8 mouse cellular contexts compared by ENCODE assay signal in genomic region chr4:110028461-110029188, GRCm38 (mm10). TPM values are rescaled to one million over a fixed set of nuclear protein-coding genes. Genes with fewer than 3 reads are reported as not detected.
DNase-seq lines count a peak whose midpoint lies in the region; ATAC-seq and TF ChIP-seq lines count a peak whose summit lies in the region.

No protein-coding gene starts in this region.

- dilution Hi-C loops in CH12.LX (cut with MboI; ENCODE audit: extremely low pct_ligation_motif_present, extremely low pct_unique_long_range_greater_than_20kb, low sequenced_read_pairs): no loop called here

- H3K27ac ChIP-seq in heart, adult 2 months: no peak overlapping the region
- no peak overlapping the region for H3K27ac ChIP-seq in CH12.LX (ENCODE audit: insufficient read depth, low read depth)
- H3K27ac ChIP-seq in heart, postnatal 0 days (ENCODE audit: low read depth): no peak overlapping the region
- no peak overlapping the region for H3K27ac ChIP-seq in neural tube, embryonic 12.5 days

- peak; percentile 69 for TF ChIP-seq CTCF in heart, adult 2 months (IDR thresholded peaks at IDR 0.05)
- TF ChIP-seq CTCF in CH12.LX (conservative IDR thresholded peaks at IDR 0.05 in 1 of 2, IDR thresholded peaks at IDR 0.05 in 1 of 2; ENCODE audit: low read depth in 2 of 2, low read length in 2 of 2): peak; percentile 60 to 75
- peak; percentile 86 for TF ChIP-seq CTCF in heart, postnatal 0 days (IDR thresholded peaks at IDR 0.05; ENCODE audit: low read depth)

- H3K79me2 ChIP-seq in heart, adult 2 months (replicated peaks; ENCODE audit: control insufficient read depth, insufficient read depth, low read length): no peaks in the 10 kb centered on the region
- H3K79me2 ChIP-seq in CH12.LX (replicated peaks; ENCODE audit: control insufficient read depth, extremely low read depth, insufficient read depth, poor library complexity, severe bottlenecking): no peaks in the 10 kb centered on the region

- H3K36me3 ChIP-seq in heart, adult 2 months (ENCODE audit: control insufficient read depth, insufficient read depth, low read length): no peaks in the 10 kb centered on the region
- no peaks in the 10 kb centered on the region for H3K36me3 ChIP-seq in CH12.LX (replicated peaks in 1 of 2; ENCODE audit: control insufficient read depth in 1 of 2, insufficient read depth in 1 of 2, low read length in 1 of 2)
- H3K36me3 ChIP-seq in heart, postnatal 0 days (replicated peaks; ENCODE audit: control insufficient read depth, insufficient read depth, low read length): no peaks in the 10 kb centered on the region
- no peaks in the 10 kb centered on the region for H3K36me3 ChIP-seq in neural tube, embryonic 12.5 days

- peak; percentile 77 for TF ChIP-seq RAD21 in CH12.LX (IDR thresholded peaks at IDR 0.05; ENCODE audit: low read depth, low read length)

- ATAC-seq in heart, postnatal 0 days (ENCODE audit: insufficient read depth, low read depth): 0 out of 2 replicates have a peak, but pooled peaks have one; percentile 30
- peak; percentile 77 for ATAC-seq in neural tube, embryonic 12.5 days (ENCODE audit: low FRiP score, low read depth)

- no peak for TF ChIP-seq POLR2A in heart, adult 2 months (IDR thresholded peaks at IDR 0.05; ENCODE audit: insufficient read depth, low read depth, low read length)
- no peak for TF ChIP-seq POLR2A in CH12.LX (IDR thresholded peaks at IDR 0.05; ENCODE audit: low read depth, low read length)

- H3K4me2 ChIP-seq in CH12.LX (ENCODE audit: insufficient read depth, low read depth, poor library complexity, severe bottlenecking): no peak overlapping the region
- H3K4me2 ChIP-seq in heart, postnatal 0 days (ENCODE audit: low read depth, low read length): no peak overlapping the region
- H3K4me2 ChIP-seq in neural tube, embryonic 12.5 days (replicated peaks): no peak overlapping the region

- no peaks in the 10 kb centered on the region for H3K4me1 ChIP-seq in heart, adult 2 months (ENCODE audit: control insufficient read depth, insufficient read depth, low read length)
- peaks cover 0 to 3% of the 10 kb centered on the region in 2 experiments; a peak in 1 of 4 replicates for H3K4me1 ChIP-seq in CH12.LX (ENCODE audit: control insufficient read depth in 1 of 2, insufficient read depth in 2 of 2)
- H3K4me1 ChIP-seq in heart, postnatal 0 days (ENCODE audit: control insufficient read depth, insufficient read depth): no peaks in the 10 kb centered on the region
- H3K4me1 ChIP-seq in neural tube, embryonic 12.5 days: no peaks in the 10 kb centered on the region

- H3K9me3 ChIP-seq in CH12.LX (replicated peaks; ENCODE audit: low read length): no peaks in the 10 kb centered on the region
- H3K9me3 ChIP-seq in heart, postnatal 0 days (replicated peaks; ENCODE audit: control insufficient read depth, low read length): no peaks in the 10 kb centered on the region
- H3K9me3 ChIP-seq in neural tube, embryonic 12.5 days: no peaks in the 10 kb centered on the region

- no peak for TF ChIP-seq EP300 in heart, adult 2 months (IDR thresholded peaks at IDR 0.05; ENCODE audit: insufficient read depth, low read depth, low read length)
- TF ChIP-seq EP300 in CH12.LX (IDR thresholded peaks at IDR 0.05; ENCODE audit: low read length): no peak
- TF ChIP-seq EP300 in heart, postnatal 0 days (IDR thresholded peaks at IDR 0.05; ENCODE audit: low read depth): no peak

- intact Hi-C loops in heart, adult 2 months (cut with DNase I): no loop called here
- intact Hi-C loops in heart, postnatal 25 days (cut with DNase I): no loop called here
- intact Hi-C loops in left cerebral cortex, postnatal 25 days (cut with DNase I): loop anchor here (2.0 to 10.0 kb wide), 2 partner anchors 1596 to 1658 kb away; no protein-coding TSS in a partner anchor

- WGBS in heart, adult 2 months: 62% methylated on average over 6 of the region's 6 CpGs
- WGBS in heart, postnatal 0 days: 54% methylated on average over 6 of the region's 6 CpGs
- 61% methylated on average over 6 of the region's 6 CpGs for WGBS in neural tube, embryonic 12.5 days

- no peak for DNase-seq in heart, adult 2 months
- DNase-seq in heart, postnatal 25 days (ENCODE audit: low spot score): no peak
- peak; percentile 65 for DNase-seq in CH12.LX (ENCODE audit: extremely low read depth)
- DNase-seq in cerebellum, postnatal 14 days: peak; percentile 62 to 73
- DNase-seq in heart, postnatal 0 days (ENCODE audit: low spot score): peak; percentile 29
- DNase-seq in left cerebral cortex, postnatal 25 days (ENCODE audit: low spot score in 2 of 2): peak; percentile 43 to 62
- no peak for DNase-seq in spleen, postnatal 36 days (ENCODE audit: low spot score in 2 of 2)

- no peak overlapping the region for H3K4me3 ChIP-seq in heart, adult 2 months
- H3K4me3 ChIP-seq in CH12.LX (replicated peaks in 1 of 3; ENCODE audit: low read depth in 2 of 3, low read length in 2 of 3, poor library complexity in 1 of 3): no peak overlapping the region
- no peak overlapping the region for H3K4me3 ChIP-seq in heart, postnatal 0 days (ENCODE audit: low read depth, low read length)
- H3K4me3 ChIP-seq in neural tube, embryonic 12.5 days: no peak overlapping the region

- in situ Hi-C loops in CH12.LX (cut with MboI; ENCODE audit: low pct_ligation_motif_present, low pct_unique_long_range_greater_than_20kb, low sequenced_read_pairs): no loop called here

- H3K27me3 ChIP-seq in heart, adult 2 months (ENCODE audit: control insufficient read depth, insufficient read depth, low read length): no peaks in the 10 kb centered on the region
- peaks cover 11% of the 10 kb centered on the region for H3K27me3 ChIP-seq in CH12.LX (replicated peaks)
- H3K27me3 ChIP-seq in heart, postnatal 0 days (ENCODE audit: control insufficient read depth, insufficient read depth, low read length): no peaks in the 10 kb centered on the region
- no peaks in the 10 kb centered on the region for H3K27me3 ChIP-seq in neural tube, embryonic 12.5 days (replicated peaks)

- H3K9ac ChIP-seq in heart, adult 2 months (ENCODE audit: low read depth, low read length): no peak overlapping the region
- H3K9ac ChIP-seq in CH12.LX (ENCODE audit: insufficient read depth, low read depth): no peak overlapping the region
- no peak overlapping the region for H3K9ac ChIP-seq in heart, postnatal 0 days (replicated peaks; ENCODE audit: low read depth, low read length)
- H3K9ac ChIP-seq in neural tube, embryonic 12.5 days: no peak overlapping the region

TF ChIP-seq in CH12.LX, 34 proteins besides CTCF, POLR2A, EP300 and RAD21:
- TF ChIP-seq BHLHE40 (IDR thresholded peaks at IDR 0.05; ENCODE audit: low read depth, low read length) (0 out of 2 replicates have a peak, but pooled peaks have one; percentile 11), MXI1 (IDR thresholded peaks at IDR 0.05; ENCODE audit: low read depth, low read length) (no peak), JUND (conservative IDR thresholded peaks at IDR 0.05; ENCODE audit: low read depth, low read length) (peak; percentile 85), ZC3H11A (IDR thresholded peaks at IDR 0.05; ENCODE audit: low read depth, low read length) (no peak), JUN (IDR thresholded peaks at IDR 0.05; ENCODE audit: insufficient read depth, low read depth, low read length) (no peak), SMC3 (IDR thresholded peaks at IDR 0.05; ENCODE audit: low read depth, low read length) (peak; percentile 49)

RNA-seq across cellular contexts. Expression of gene Dmrta2, which starts 50.8 kb away (rescaled TPM):
- total RNA-seq in heart, adult 2 months (2021): under 1 TPM in 1 of 2 experiments, not detected in 1; 0.09 TPM
- 0.04 TPM in 1 of 2 replicates, not detected in the other for polyA plus RNA-seq in heart, adult 2 months (2012; rRNA removed)
- under 1 TPM in 1 of 2 experiments, not detected in 1; 0.10 TPM for total RNA-seq in heart, postnatal 25 days (2021)
- total RNA-seq in CH12.LX (2012; rRNA removed) (0.04 and 0.08 TPM in 2 replicates), CH12.LX (2014; rRNA removed) (not detected in 2 replicates)
- 0.08 and 0.13 TPM in 2 replicates for polyA plus RNA-seq in CH12.LX (2012; ENCODE audit: insufficient read length, low read depth)
- 0.81 TPM in 1 of 2 replicates, not detected in the other for total RNA-seq in heart, postnatal 0 days (2014; rRNA removed; ENCODE audit: low replicate concordance)
- polyA plus RNA-seq in heart, postnatal 0 days (2015; fragmentation: Nextera tagmentation; extraction: Ambion mirVana): 0.04 TPM in 1 of 2 replicates, not detected in the other
- 1 to 10 TPM; 2.3 to 2.8 TPM for total RNA-seq in left cerebral cortex, postnatal 25 days (2021)
- polyA plus RNA-seq in neural tube, embryonic 12.5 days (2016; fragmentation: Nextera tagmentation; extraction: Ambion mirVana): 0.26 and 0.27 TPM in 2 replicates

Comparison
In these comparisons a context has a peak if more than half of its experiments do, and no peak if none do; other contexts are left out.
1. DNase-seq: peak in CH12.LX (single experiment), cerebellum, postnatal 14 days (2 of 2), heart, postnatal 0 days (single experiment) and left cerebral cortex, postnatal 25 days (2 of 2); none in heart, adult 2 months (0 of 2), heart, postnatal 25 days (single experiment) and spleen, postnatal 36 days (0 of 2).
2. Peak in every context shown above with its lines, with median percentiles within 50 percentile points of each other: CTCF ChIP-seq.